Mouse (Mus musculus) hindbrain, embryonic 11.5 days (tissue): ENCODE results near the gene Cobll1. TPM values are rescaled to one million over a fixed set of nuclear protein-coding genes. Genes with fewer than 3 reads are reported as not detected.

Experiments used
- ATAC-seq: fragments of 200-750 bp; cut with Nextera tagmentation; 2 replicates; pipeline ENCODE4 v1.8.0; 2017; ENCODE audit warnings: mild to moderate bottlenecking, moderate TSS enrichment, moderate library complexity; ENCODE audit not compliant: low FRiP score
- DNase-seq: peaks from one replicate; pipeline ENCODE4 v3.0.0-alpha.2; 2015; ENCODE audit warnings: low spot score
- H3K27ac ChIP-seq: fragments of 300-500 bp; sonication (generic); 2 replicates; pipeline ENCODE4 v1.5.1; 2014; ENCODE audit warnings: mild to moderate bottlenecking, low read depth, low read length
- H3K27me3 ChIP-seq: fragments of 300-500 bp; sonication (generic); 2 replicates; pipeline ENCODE4 v1.6.1; 2014; ENCODE audit warnings: mild to moderate bottlenecking, low read length, moderate library complexity, mixed read lengths; ENCODE audit not compliant: control insufficient read depth, insufficient read depth
- H3K36me3 ChIP-seq: fragments of 300-500 bp; sonication (generic); 2 replicates; pipeline ENCODE4 v1.6.1; 2014; ENCODE audit warnings: mild to moderate bottlenecking, low read length, moderate library complexity, mixed read lengths; ENCODE audit not compliant: control insufficient read depth, insufficient read depth
- H3K4me1 ChIP-seq: fragments of 300-500 bp; sonication (generic); replicated peaks from 2 replicates; pipeline ENCODE4 v1.6.1; 2014; ENCODE audit warnings: low read length, mixed read lengths; ENCODE audit not compliant: control insufficient read depth, insufficient read depth
- H3K4me2 ChIP-seq: fragments of 300-500 bp; sonication (generic); replicated peaks from 2 replicates; pipeline ENCODE4 v1.6.1; 2014; ENCODE audit warnings: mild to moderate bottlenecking, low read depth, low read length
- H3K4me3 ChIP-seq: fragments of 300-500 bp; sonication (generic); 2 replicates; pipeline ENCODE4 v1.5.1; 2014; ENCODE audit warnings: low read depth, low read length
- H3K9ac ChIP-seq: fragments of 300-500 bp; sonication (generic); 2 replicates; pipeline ENCODE4 v1.6.1; 2014; ENCODE audit warnings: low read depth, low read length
- H3K9me3 ChIP-seq: fragments of 300-500 bp; sonication (generic); 2 replicates; pipeline ENCODE4 v1.6.1; 2016; ENCODE audit warnings: low read length; ENCODE audit not compliant: control insufficient read depth
- WGBS: fragments of 180-500 bp; shearing (Covaris S2); extraction: QIAGEN DNeasy Blood & Tissue Kit; methylation state at CpG from one replicate; pipeline ENCODE4 v1.1.7; 2014; 5-methylcytosine and 5-hydroxymethylcytosine counted together
- polyA plus RNA-seq: library from polyadenylated mRNA; unstranded; fragments of >200 nt; fragmentation: Nextera tagmentation; extraction: Ambion mirVana; gene quantifications from 2 replicates; pipeline ENCODE4 v1.2.1, GENCODE M21; 2014

Gene Cobll1
- polyA plus RNA-seq, 1 experiment from 2014 or later = 2.2 TPM

GRCm38 (mm10) chr2:65196994-65197393 is 42.2 kb downstream of the Cobll1 start:
- Histone ChIP-seq H3K4me3 (no peak overlapping the region), H3K4me1 (no peaks in the 10 kb centered on the region), H3K27ac (no peak overlapping the region), H3K36me3 (no peaks in the 10 kb centered on the region), H3K9me3 (no peaks in the 10 kb centered on the region), H3K4me2 (no peak overlapping the region), H3K9ac (no peak overlapping the region), H3K27me3 (no peaks in the 10 kb centered on the region)
- WGBS = 91% methylated on average over 1 of the region's 1 CpGs
- ATAC-seq = no peak
- DNase-seq = no peak

GRCm38 (mm10) chr2:65195233-65196010 is 43.8 kb downstream of the Cobll1 start:
- no peak overlapping the region for H3K4me2 ChIP-seq
- no peaks in the 10 kb centered on the region for H3K27me3 ChIP-seq
- ATAC-seq = no peak
- 89% methylated on average over 9 of the region's 9 CpGs for WGBS
- no peaks in the 10 kb centered on the region for H3K36me3 ChIP-seq
- H3K4me1 ChIP-seq = no peaks in the 10 kb centered on the region
- DNase-seq = no peak
- H3K27ac ChIP-seq = no peak overlapping the region
- H3K9ac ChIP-seq = no peak overlapping the region
- H3K4me3 ChIP-seq = no peak overlapping the region
- no peaks in the 10 kb centered on the region for H3K9me3 ChIP-seq

GRCm38 (mm10) chr2:65193091-65193795 is 46.0 kb downstream of the Cobll1 start:
- no peak overlapping the region for H3K4me2 ChIP-seq
- DNase-seq (no peak), ATAC-seq (no peak)
- H3K36me3 ChIP-seq = no peaks in the 10 kb centered on the region
- WGBS = 84% methylated on average over 12 of the region's 12 CpGs
- no peaks in the 10 kb centered on the region for H3K4me1 ChIP-seq
- no peak overlapping the region for H3K9ac ChIP-seq
- no peaks in the 10 kb centered on the region for H3K9me3 ChIP-seq
- H3K27me3 ChIP-seq = no peaks in the 10 kb centered on the region
- no peak overlapping the region for H3K4me3 ChIP-seq
- H3K27ac ChIP-seq = no peak overlapping the region

GRCm38 (mm10) chr2:65191398-65191797 is 47.8 kb downstream of the Cobll1 start:
- WGBS = 77% methylated on average over 7 of the region's 7 CpGs
- no peak overlapping the region for H3K27ac ChIP-seq

GRCm38 (mm10) chr2:65189346-65189745 is 49.9 kb downstream of the Cobll1 start:
- Histone ChIP-seq H3K4me3 (no peak overlapping the region), H3K4me2 (no peak overlapping the region), H3K4me1 (no peaks in the 10 kb centered on the region), H3K27ac (no peak overlapping the region), H3K27me3 (no peaks in the 10 kb centered on the region), H3K36me3 (no peaks in the 10 kb centered on the region), H3K9ac (no peak overlapping the region), H3K9me3 (no peaks in the 10 kb centered on the region)
- ATAC-seq (no peak), DNase-seq (no peak)
- 64% methylated on average over 7 of the region's 7 CpGs for WGBS

More at GRCm38 (mm10) chr2:65191398-65191797, 47.8 kb downstream of the Cobll1 start:
- Histone ChIP-seq H3K27me3 (no peaks in the 10 kb centered on the region), H3K36me3 (no peaks in the 10 kb centered on the region), H3K9me3 (no peaks in the 10 kb centered on the region), H3K4me2 (no peak overlapping the region), H3K4me3 (no peak overlapping the region), H3K9ac (no peak overlapping the region), H3K4me1 (no peaks in the 10 kb centered on the region)
- ATAC-seq (no peak), DNase-seq (no peak)

- H3K36me3 ChIP-seq = no peaks in the 10 kb centered on the region
- H3K9ac ChIP-seq = no peak overlapping the region
- no peak overlapping the region for H3K4me2 ChIP-seq
- no peaks in the 10 kb centered on the region for H3K27me3 ChIP-seq
- ATAC-seq (no peak), DNase-seq (no peak)
- H3K27ac ChIP-seq = no peak overlapping the region
- no peak overlapping the region for H3K4me3 ChIP-seq
- 73% methylated on average over 6 of the region's 6 CpGs for WGBS
- no peaks in the 10 kb centered on the region for H3K9me3 ChIP-seq
- H3K4me1 ChIP-seq = no peaks in the 10 kb centered on the region
Observed at GRCm38 (mm10) chr2:65188585-65188984, 50.6 kb downstream of the Cobll1 start.

DNA sequence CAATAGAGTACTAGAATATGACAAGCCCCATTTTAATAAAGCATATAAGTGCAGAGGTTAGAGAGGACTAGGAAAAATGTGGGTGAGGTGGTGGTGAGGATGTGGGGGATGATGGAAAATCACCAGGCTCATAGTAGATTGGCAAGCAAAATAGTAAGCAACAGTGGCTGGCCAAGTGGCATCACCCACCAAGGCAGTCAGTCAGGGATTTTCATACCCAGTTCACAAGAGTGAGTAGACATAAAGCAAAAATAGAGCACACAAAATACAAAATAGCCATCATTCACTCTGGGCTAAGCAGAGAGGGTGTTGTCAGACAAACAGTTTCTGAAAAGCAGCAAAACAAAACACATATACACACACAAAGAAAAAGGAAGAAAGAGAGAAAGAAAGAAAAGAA is 51.6 kb downstream of the Cobll1 start:
- Histone ChIP-seq H3K9me3 (no peaks in the 10 kb centered on the region), H3K4me1 (no peaks in the 10 kb centered on the region), H3K9ac (no peak overlapping the region), H3K4me3 (no peak overlapping the region), H3K27ac (no peak overlapping the region), H3K27me3 (no peaks in the 10 kb centered on the region), H3K4me2 (no peak overlapping the region), H3K36me3 (no peaks in the 10 kb centered on the region)
- ATAC-seq = no peak
- no peak for DNase-seq

DNA sequence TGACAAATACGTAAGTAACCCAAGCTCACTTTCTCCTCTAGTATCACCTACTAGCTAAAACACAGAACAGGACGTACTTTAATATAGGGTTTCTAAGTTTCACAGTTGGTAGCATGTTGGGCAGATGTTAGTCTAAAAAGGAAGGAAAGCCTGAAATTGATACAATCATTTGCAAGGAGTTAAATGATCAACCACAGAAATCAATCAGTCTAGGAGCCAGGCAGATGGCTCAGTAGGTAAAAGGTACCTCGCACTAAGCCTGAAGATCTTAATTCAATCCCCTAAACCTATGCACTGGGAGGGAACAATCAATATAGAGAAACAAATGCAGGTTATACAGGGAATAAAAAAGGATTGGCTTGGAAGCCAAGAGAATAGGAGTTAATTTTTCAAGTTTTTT is 52.0 kb downstream of the Cobll1 start:
- Histone ChIP-seq H3K4me1 (no peaks in the 10 kb centered on the region), H3K27me3 (no peaks in the 10 kb centered on the region), H3K27ac (no peak overlapping the region), H3K9ac (no peak overlapping the region), H3K36me3 (no peaks in the 10 kb centered on the region), H3K4me3 (no peak overlapping the region), H3K4me2 (no peak overlapping the region), H3K9me3 (no peaks in the 10 kb centered on the region)
- DNase-seq (no peak), ATAC-seq (no peak)
- 90% methylated on average over 3 of the region's 3 CpGs for WGBS

- H3K27me3 ChIP-seq = no peaks in the 10 kb centered on the region
- no peak overlapping the region for H3K4me3 ChIP-seq
- no peaks in the 10 kb centered on the region for H3K9me3 ChIP-seq
- peaks cover 5% of the 10 kb centered on the region; the same call in 1 of the 2 replicates for H3K4me1 ChIP-seq
- DNase-seq (peak; percentile 12), ATAC-seq (no peak)
- no peaks in the 10 kb centered on the region for H3K36me3 ChIP-seq
- WGBS = 37% methylated on average over 2 of the region's 2 CpGs
- no peak overlapping the region for H3K4me2 ChIP-seq
- H3K9ac ChIP-seq = no peak overlapping the region
- H3K27ac ChIP-seq = no peak overlapping the region
Observed at GRCm38 (mm10) chr2:65182747-65183146, 56.5 kb downstream of the Cobll1 start.
